ENCODE assay signal across 7 mouse cellular contexts in the genomic region with DNA sequence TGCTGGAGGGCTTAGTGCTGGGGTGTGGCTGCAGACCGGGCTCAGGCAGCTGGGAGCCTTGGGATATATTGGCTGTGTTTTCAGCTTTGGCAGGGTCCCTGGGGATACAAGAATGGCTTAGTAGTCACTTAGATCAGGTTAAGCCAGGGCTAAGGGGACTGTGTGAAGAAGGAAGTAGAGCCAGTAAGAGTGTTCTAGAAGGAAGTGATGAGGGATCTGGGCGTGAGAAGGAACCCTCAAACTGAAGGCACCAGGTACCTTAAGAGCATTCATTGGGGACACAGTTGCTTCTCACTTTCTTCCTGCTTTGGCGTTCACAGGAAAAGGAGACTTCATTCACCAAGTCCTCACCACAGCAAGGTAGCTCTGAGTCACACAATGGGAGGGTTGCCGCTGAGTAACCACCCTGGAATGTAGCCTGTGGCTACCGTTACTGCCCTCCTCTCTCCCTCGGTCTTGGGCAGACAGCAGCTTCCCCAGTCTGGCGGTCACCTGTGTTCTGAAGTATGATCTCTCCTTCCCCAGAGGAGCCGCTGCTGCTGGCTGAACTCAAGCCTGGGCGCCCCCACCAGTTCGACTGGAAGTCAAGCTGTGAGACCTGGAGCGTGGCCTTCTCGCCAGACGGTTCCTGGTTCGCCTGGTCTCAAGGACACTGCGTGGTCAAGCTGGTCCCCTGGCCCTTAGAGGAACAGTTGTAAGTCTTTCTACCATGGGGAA. TPM values are rescaled to one million over a fixed set of nuclear protein-coding genes. Genes with fewer than 3 reads are reported as not detected.
DNase-seq lines count a peak whose midpoint lies in the region; ATAC-seq and TF ChIP-seq lines count a peak whose summit lies in the region.

No protein-coding gene starts in this region.

- DNase-seq in 416B (ENCODE audit: low read depth) = peak; percentile 82
- no peak for DNase-seq in left cerebral cortex, adult 18-20 months (ENCODE audit: low spot score in 2 of 2)
- DNase-seq in layer of hippocampus, adult 11-12 months (ENCODE audit: low spot score) = no peak
- DNase-seq in c-Kit-positive CD71-positive TER-119-positive erythroid progenitor cells, embryonic 14.5 days (ENCODE audit: low spot score) = no peak

- peaks cover 23% of the 10 kb centered on the region for H3K36me3 ChIP-seq in ES-Bruce4 (ENCODE audit: control insufficient read depth, insufficient read depth, low read length, poor library complexity, severe bottlenecking)
- peaks cover 26% of the 10 kb centered on the region for H3K36me3 ChIP-seq in heart, embryonic 15.5 days
- H3K36me3 ChIP-seq in lung, embryonic 16.5 days (ENCODE audit: control insufficient read depth, insufficient read depth, low read length) = peaks cover 20% of the 10 kb centered on the region

- H3K27me3 ChIP-seq in ES-Bruce4 (ENCODE audit: control insufficient read depth, insufficient read depth, low read length, poor library complexity, severe bottlenecking) = no peaks in the 10 kb centered on the region
- no peaks in the 10 kb centered on the region for H3K27me3 ChIP-seq in heart, embryonic 15.5 days
- no peaks in the 10 kb centered on the region for H3K27me3 ChIP-seq in lung, embryonic 16.5 days (ENCODE audit: control insufficient read depth, insufficient read depth, low read depth, low read length)

- H3K27ac ChIP-seq in ES-Bruce4 (ENCODE audit: insufficient read depth, low read length) = peak overlapping the region; percentile 89
- peak overlapping the region; percentile 56 for H3K27ac ChIP-seq in heart, embryonic 15.5 days
- peak overlapping the region; percentile 71 for H3K27ac ChIP-seq in lung, embryonic 16.5 days (ENCODE audit: low read length)

- H3K4me3 ChIP-seq in ES-Bruce4 (ENCODE audit: low read depth, low read length) = peak overlapping the region; percentile 18; the same call in 1 of the 2 replicates
- H3K4me3 ChIP-seq in heart, embryonic 15.5 days = no peak overlapping the region
- no peak overlapping the region for H3K4me3 ChIP-seq in lung, embryonic 16.5 days (ENCODE audit: low read length)

- ATAC-seq in heart, embryonic 15.5 days (replicated peaks; ENCODE audit: insufficient number of reproducible peaks, insufficient read depth, low FRiP score, low read depth) = no peak
- peak; percentile 62 for ATAC-seq in lung, embryonic 16.5 days (ENCODE audit: low read depth)

- H3K9ac ChIP-seq in ES-Bruce4 (ENCODE audit: low read depth, poor library complexity, severe bottlenecking) = peak overlapping the region; percentile 25
- H3K9ac ChIP-seq in heart, embryonic 15.5 days = peak overlapping the region; percentile 3; the same call in 1 of the 2 replicates
- H3K9ac ChIP-seq in lung, embryonic 16.5 days (ENCODE audit: low read length) = peak overlapping the region; percentile 21; the same call in 1 of the 2 replicates

- TF ChIP-seq CTCF in ES-Bruce4 (IDR thresholded peaks at IDR 0.05; ENCODE audit: low read depth, low read length) = no peak

- 41% methylated on average over 15 of the region's 15 CpGs for WGBS in heart, embryonic 15.5 days
- 46% methylated on average over 15 of the region's 15 CpGs for WGBS in lung, embryonic 16.5 days

- H3K4me1 ChIP-seq in ES-Bruce4 (ENCODE audit: control insufficient read depth, insufficient read depth, low read length) = peaks cover 21% of the 10 kb centered on the region
- peaks cover 59% of the 10 kb centered on the region for H3K4me1 ChIP-seq in heart, embryonic 15.5 days (replicated peaks)
- H3K4me1 ChIP-seq in lung, embryonic 16.5 days (replicated peaks; ENCODE audit: control insufficient read depth, insufficient read depth, low read length) = peaks cover 40% of the 10 kb centered on the region

- peak; percentile 87 for TF ChIP-seq EP300 in ES-Bruce4 (IDR thresholded peaks at IDR 0.05; ENCODE audit: insufficient read depth, low read depth, low read length)

- no peaks in the 10 kb centered on the region for H3K9me3 ChIP-seq in ES-Bruce4 (replicated peaks; ENCODE audit: control insufficient read depth, insufficient read depth, low read length, poor library complexity, severe bottlenecking)
- H3K9me3 ChIP-seq in heart, embryonic 15.5 days (replicated peaks) = no peaks in the 10 kb centered on the region
- no peaks in the 10 kb centered on the region for H3K9me3 ChIP-seq in lung, embryonic 16.5 days (ENCODE audit: control insufficient read depth, low read length)

- TF ChIP-seq POLR2A in ES-Bruce4 (IDR thresholded peaks at IDR 0.05; ENCODE audit: insufficient read depth, low read length) = no peak

- no peak overlapping the region for H3K4me2 ChIP-seq in heart, embryonic 15.5 days
- H3K4me2 ChIP-seq in lung, embryonic 16.5 days (ENCODE audit: low read depth, low read length) = 0 out of 2 replicates have a peak overlapping the region, but pooled peaks have one; percentile 10

RNA-seq across cellular contexts. Expression of gene Wsb2, which starts 6.1 kb away (rescaled TPM):
- 49.5 and 56.1 TPM in 2 replicates for polyA plus RNA-seq in ES-Bruce4 (2011; ENCODE audit: insufficient read depth, insufficient read length, low read depth, missing spikeins)
- 77.0 and 86.7 TPM in 2 replicates for polyA plus RNA-seq in heart, embryonic 15.5 days (2015; fragmentation: Nextera tagmentation; extraction: Ambion mirVana)
- polyA plus RNA-seq in lung, embryonic 16.5 days (2015; fragmentation: Nextera tagmentation; extraction: Ambion mirVana) = 38.1 and 45.0 TPM in 2 replicates
- 100 to 1,000 TPM; 305 to 313 TPM for total RNA-seq in left cerebral cortex, adult 18-20 months (2021)

RNA-seq across cellular contexts. Expression of gene Rfc5, which starts 25.6 kb away (rescaled TPM):
- polyA plus RNA-seq in ES-Bruce4 (2011; ENCODE audit: insufficient read depth, insufficient read length, low read depth, missing spikeins) = 146 and 158 TPM in 2 replicates
- 43.6 and 61.1 TPM in 2 replicates for polyA plus RNA-seq in heart, embryonic 15.5 days (2015; fragmentation: Nextera tagmentation; extraction: Ambion mirVana)
- 111 and 116 TPM in 2 replicates for polyA plus RNA-seq in lung, embryonic 16.5 days (2015; fragmentation: Nextera tagmentation; extraction: Ambion mirVana)
- total RNA-seq in left cerebral cortex, adult 18-20 months (2021) = 10 to 100 TPM; 13.0 to 18.8 TPM

RNA-seq across cellular contexts. Expression of gene Vsig10, which starts 44.3 kb away (rescaled TPM):
- 15.7 and 21.6 TPM in 2 replicates for polyA plus RNA-seq in ES-Bruce4 (2011; ENCODE audit: insufficient read depth, insufficient read length, low read depth, missing spikeins)
- 6.7 and 8.4 TPM in 2 replicates for polyA plus RNA-seq in heart, embryonic 15.5 days (2015; fragmentation: Nextera tagmentation; extraction: Ambion mirVana)
- 18.2 and 20.0 TPM in 2 replicates for polyA plus RNA-seq in lung, embryonic 16.5 days (2015; fragmentation: Nextera tagmentation; extraction: Ambion mirVana)
- total RNA-seq in left cerebral cortex, adult 18-20 months (2021) = 1 to 10 TPM; 1.8 to 2.2 TPM

RNA-seq across cellular contexts. Expression of gene Ksr2, which starts 50.6 kb away (rescaled TPM):
- polyA plus RNA-seq in ES-Bruce4 (2011; ENCODE audit: insufficient read depth, insufficient read length, low read depth, missing spikeins) = 1.3 and 1.6 TPM in 2 replicates
- 0.08 and 0.14 TPM in 2 replicates for polyA plus RNA-seq in heart, embryonic 15.5 days (2015; fragmentation: Nextera tagmentation; extraction: Ambion mirVana)
- polyA plus RNA-seq in lung, embryonic 16.5 days (2015; fragmentation: Nextera tagmentation; extraction: Ambion mirVana) = 0.09 and 0.30 TPM in 2 replicates
- total RNA-seq in left cerebral cortex, adult 18-20 months (2021) = 10 to 100 TPM; 33.2 to 35.2 TPM
